Mouse (Mus musculus) spleen, adult 2 months (tissue): ENCODE data around the gene Ephx1.

Source experiments
- CTCF ChIP-seq: fragments of 200-500 bp; IDR thresholded peaks from 2 replicates; pipeline ENCODE4 v1.5.1; 2011; ENCODE audit warnings: mild to moderate bottlenecking, inconsistent platforms; ENCODE audit not compliant: insufficient read depth, insufficient read length, insufficient replicate concordance; ENCODE audit errors: extremely low read depth
- POLR2A ChIP-seq: fragments of 200-500 bp; IDR thresholded peaks from 2 replicates; pipeline ENCODE4 v1.6.1; 2011; ENCODE audit warnings: low read depth, low read length, inconsistent platforms

GRCm38 (mm10) chr1:181001621-181002020 lies 19.1 kb downstream of the Ephx1 start:
- TF ChIP-seq CTCF (no peak), POLR2A (no peak)
